Mouse (Mus musculus) urinary bladder, postnatal 36 days (tissue): Measurements from ENCODE around the gene Agmo.

Experiments used
- DNase-seq, 2 experiments: peaks; one replicate each; pipeline ENCODE4 v3.0.0; 2022; ENCODE audit warnings: low spot score in 2 of 2, mixed read lengths in 1 of 2

The Agmo gene

GRCm38 (mm10) chr12:37241566-37242021 lies at the start of gene Agmo:
Gene Agmo, plus strand, starts transcription at chr12:37241641.
- DNase-seq: peak; percentile 14 to 16

GRCm38 (mm10) chr12:37231119-37231518 lies 10.3 kb upstream of the Agmo start:
- no peak for DNase-seq

GRCm38 (mm10) chr12:37240975-37241565 lies 371 bp upstream of the Agmo start:
- DNase-seq: no peak

- no peak for DNase-seq
Measured at GRCm38 (mm10) chr12:37242484-37242883, 1.0 kb downstream of the Agmo start.

- no peak for DNase-seq
Measured at GRCm38 (mm10) chr12:37244876-37245275, 3.4 kb downstream of the Agmo start.

- DNase-seq: no peak
Measured at GRCm38 (mm10) chr12:37251688-37252087, 10.2 kb downstream of the Agmo start.

GRCm38 (mm10) chr12:37257099-37257498 lies 15.7 kb downstream of the Agmo start:
- DNase-seq: no peak

- no peak for DNase-seq
Measured at GRCm38 (mm10) chr12:37259771-37260528, 18.5 kb downstream of the Agmo start.

- DNase-seq: no peak
Measured at GRCm38 (mm10) chr12:37263685-37264084, 22.2 kb downstream of the Agmo start.

- DNase-seq: no peak
Measured at GRCm38 (mm10) chr12:37268636-37269152, 27.3 kb downstream of the Agmo start.

- DNase-seq: no peak
Measured at GRCm38 (mm10) chr12:37272660-37273059, 31.2 kb downstream of the Agmo start.

GRCm38 (mm10) chr12:37273964-37274657 lies 32.7 kb downstream of the Agmo start:
- DNase-seq: no peak

- no peak for DNase-seq
Measured at GRCm38 (mm10) chr12:37274658-37275019, 33.2 kb downstream of the Agmo start.

GRCm38 (mm10) chr12:37306956-37307466 lies 65.6 kb downstream of the Agmo start:
- DNase-seq: no peak

- DNase-seq: no peak
Measured at GRCm38 (mm10) chr12:37310786-37311185, 69.3 kb downstream of the Agmo start.

GRCm38 (mm10) chr12:37322860-37323259 lies 81.4 kb downstream of the Agmo start:
- DNase-seq: no peak

GRCm38 (mm10) chr12:37334987-37335386 lies 93.5 kb downstream of the Agmo start:
- DNase-seq: no peak

- no peak for DNase-seq
Measured at GRCm38 (mm10) chr12:37344225-37344624, 102.8 kb downstream of the Agmo start.

GRCm38 (mm10) chr12:37345696-37346095 lies 104.3 kb downstream of the Agmo start:
- no peak for DNase-seq

GRCm38 (mm10) chr12:37392316-37392715 lies 150.9 kb downstream of the Agmo start:
- DNase-seq: no peak

GRCm38 (mm10) chr12:37402541-37402940 lies 161.1 kb downstream of the Agmo start:
- DNase-seq: peak in 1 of 2 experiments; percentile 1

- DNase-seq: no peak
Measured at GRCm38 (mm10) chr12:37426350-37426749, 184.9 kb downstream of the Agmo start.
